Mouse (Mus musculus) v-Abl transformed pro-B cells (cell line): ENCODE measurements around the gene Cyb5r4.
"Not testable (repeated sequence)": the region's sequence is repeated elsewhere in the genome, so short reads cannot be mapped to it uniquely, and the experiment has no call there.

ENCODE experiments used
- in situ Hi-C, 2 experiments: fragments of 400-800 bp; cut with MboI; formaldehyde crosslinking; loops; one replicate each; pipeline ENCODE4 v1.15.1; 2025; ENCODE audit not compliant: unreplicated experiment in 2 of 2

Cyb5r4 gene

DNA sequence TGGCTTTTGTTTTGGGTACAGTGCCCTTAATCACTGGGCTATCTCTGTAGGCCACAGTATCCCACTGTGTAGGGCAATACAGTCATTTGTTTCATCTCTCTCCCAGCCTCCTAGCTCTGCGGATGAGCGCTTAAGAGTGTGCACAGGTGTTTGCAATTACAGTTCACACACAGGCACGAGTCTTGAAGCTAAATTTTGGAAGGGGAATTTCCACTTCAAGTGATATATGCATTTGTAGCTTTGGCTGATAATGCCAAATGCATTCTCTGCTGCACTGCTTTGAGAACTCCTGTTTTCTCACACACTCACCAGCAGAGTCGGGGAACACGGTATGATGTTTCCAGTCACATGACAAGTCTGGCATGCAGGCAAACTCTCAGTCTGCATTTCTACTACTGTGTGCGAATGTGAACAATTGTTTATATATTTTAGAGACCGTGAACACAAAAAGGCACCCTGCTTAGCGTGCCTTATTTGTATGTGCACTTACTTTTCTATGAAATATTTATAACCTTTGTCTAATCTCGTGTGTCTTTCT, 100.2 kb downstream of the Cyb5r4 start:
- in situ Hi-C loops = no loop called here

DNA sequence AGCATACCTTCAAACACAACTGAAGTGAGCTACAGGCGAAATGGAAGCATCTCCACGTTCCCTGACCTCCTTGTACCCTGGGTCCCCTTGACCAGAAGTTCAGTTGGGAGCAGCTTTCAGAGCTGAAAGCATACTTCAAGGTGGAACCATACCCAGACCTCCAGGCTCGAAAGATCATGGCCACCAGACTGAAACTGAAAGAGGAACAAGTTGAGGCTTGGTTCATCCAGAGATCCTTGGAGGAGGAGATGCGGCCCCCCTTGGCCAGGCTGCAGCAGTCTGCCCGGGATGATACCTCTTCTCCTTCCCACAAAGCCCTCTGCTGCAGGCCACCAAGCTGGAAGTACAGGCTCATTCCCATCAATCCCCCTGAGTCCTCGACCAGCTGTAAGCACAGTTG, 105.2 kb downstream of the Cyb5r4 start:
- in situ Hi-C loops = not testable (repeated sequence)
